Mouse (Mus musculus) megakaryocyte-erythroid progenitor cell, adult 5-6 weeks (primary cell): ENCODE results near the gene Tpsb2. TPM values are rescaled to one million over a fixed set of nuclear protein-coding genes. Genes with fewer than 3 reads are reported as not detected.
A peak's percentile ranks its signal among the peaks of the same experiment; 100 is the strongest.

Experiments
- ATAC-seq: replicated peaks from 2 replicates; pipeline ENCODE4 v1.8.0; 2016; ENCODE audit warnings: mild to moderate bottlenecking, inconsistent platforms; ENCODE audit not compliant: severe bottlenecking, poor library complexity, low FRiP score, low TSS enrichment
- total RNA-seq, 2 experiments: library from RNA; stranded (forward) in 1 of 2; stranded (reverse) in 1 of 2; fragments of 200-1000, 215-1000 nt in 1 of 2; fragments of >200 nt in 1 of 2; fragmentation: Nextera tagmentation in 1 of 2; gene quantifications; 2 replicates each; pipeline ENCODE4 v1.2.3; 2014 to 2017

Gene Tpsb2
- total RNA-seq (2014; fragmentation: Nextera tagmentation) (not detected in 2 replicates), total RNA-seq (2017) (not detected in 2 replicates)

DNA sequence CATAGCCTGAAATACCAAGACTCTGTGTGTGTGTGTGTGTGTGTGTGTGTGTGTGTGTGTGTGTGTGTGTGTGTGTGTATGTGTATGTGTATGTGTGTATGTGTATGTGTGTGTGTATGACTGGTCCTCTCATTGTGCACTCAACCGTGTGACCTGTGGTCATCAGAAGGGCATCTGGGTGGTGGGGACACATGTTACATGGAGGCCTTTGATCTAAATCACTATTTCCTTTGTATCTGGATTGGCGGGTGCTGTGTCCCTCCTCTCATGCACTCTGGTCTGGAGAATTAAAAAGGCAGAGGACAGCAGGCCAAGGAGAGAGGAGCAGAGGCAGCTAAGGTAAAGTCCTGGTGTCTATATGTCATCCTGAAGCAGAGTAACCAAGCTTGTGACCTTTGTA lies at the start of gene Tpsb2:
TSS of gene Tpsb2 (plus strand) at position 301 of the 400 bp plus-strand sequence.
- ATAC-seq = no peak

DNA sequence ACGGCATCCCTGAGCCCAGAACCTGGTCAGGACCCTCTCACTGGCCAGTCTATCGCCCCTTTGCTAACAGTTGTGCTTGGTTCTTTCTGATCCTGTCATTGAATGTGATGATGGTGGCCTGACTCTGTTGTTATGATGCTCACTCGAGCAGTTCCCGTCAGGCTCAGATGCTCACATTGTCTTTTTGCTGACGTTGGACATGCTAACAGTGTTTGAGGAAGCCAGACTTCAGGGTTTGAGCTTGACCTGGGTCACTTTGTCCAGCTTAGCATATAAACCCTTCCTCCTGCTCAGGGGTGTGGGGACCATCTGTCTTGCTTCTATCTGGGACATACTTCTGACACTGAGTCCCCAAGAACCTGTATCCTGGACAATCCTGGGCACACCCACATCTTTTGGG lies 47.8 kb upstream of the Tpsb2 start, which contains the start of gene Prss29:
TSS of gene Prss29 (plus strand) at position 301 of the 400 bp plus-strand sequence.
- no peak for ATAC-seq

DNA sequence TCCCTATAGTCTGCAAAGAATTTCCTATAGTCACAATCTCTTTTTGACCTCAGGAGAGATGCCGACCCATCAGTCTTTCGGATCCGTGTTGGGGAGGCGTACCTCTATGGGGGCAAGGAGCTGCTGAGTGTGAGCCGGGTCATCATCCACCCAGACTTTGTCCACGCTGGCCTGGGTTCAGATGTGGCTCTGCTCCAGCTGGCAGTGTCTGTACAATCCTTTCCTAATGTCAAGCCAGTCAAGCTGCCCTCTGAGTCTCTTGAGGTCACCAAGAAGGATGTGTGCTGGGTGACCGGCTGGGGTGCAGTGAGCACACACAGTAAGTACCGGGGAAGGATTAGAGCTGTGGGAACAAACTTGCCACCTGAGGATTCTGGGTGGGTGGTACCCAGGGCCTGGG lies 45.3 kb upstream of the Tpsb2 start:
- ATAC-seq = no peak

DNA sequence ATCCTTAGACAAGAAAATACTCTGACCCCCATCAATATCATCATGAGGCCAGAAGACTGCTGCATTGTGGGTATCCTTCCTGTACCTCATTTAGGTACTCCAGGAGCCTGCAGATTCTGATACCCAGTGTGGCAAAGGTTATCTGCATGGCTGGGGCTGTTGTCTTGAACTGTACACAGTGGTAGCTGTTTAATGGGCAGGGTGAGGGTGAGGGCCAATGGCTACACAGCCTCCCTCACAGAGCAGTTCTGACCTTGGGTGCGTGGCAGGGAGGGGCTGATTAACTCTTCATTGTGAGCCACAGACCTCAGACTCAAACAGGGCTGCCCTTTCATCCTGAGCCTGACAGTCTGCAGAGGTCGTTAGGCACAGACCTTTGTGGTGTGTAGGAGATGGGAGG lies 43.2 kb upstream of the Tpsb2 start:
- ATAC-seq = no peak

DNA sequence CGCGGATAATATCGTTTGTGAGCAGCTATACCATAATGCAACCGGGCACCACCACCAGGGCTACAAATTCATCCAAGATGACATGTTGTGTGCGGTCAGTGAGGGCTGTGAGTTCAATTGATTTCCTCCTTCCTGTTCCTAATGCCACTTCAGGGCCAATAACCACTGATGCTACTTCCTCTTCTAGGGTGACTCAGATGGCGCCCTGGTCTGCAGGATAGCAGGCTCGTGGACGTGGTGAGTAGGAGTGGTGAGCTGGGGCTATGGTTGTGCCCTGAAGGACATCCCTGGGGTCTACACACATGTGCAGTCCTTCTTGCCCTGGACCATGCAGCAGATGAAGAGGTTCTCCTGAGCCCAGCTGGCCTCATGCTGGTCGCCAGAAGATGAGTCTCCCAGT lies 33.8 kb upstream of the Tpsb2 start:
- no peak for ATAC-seq

DNA sequence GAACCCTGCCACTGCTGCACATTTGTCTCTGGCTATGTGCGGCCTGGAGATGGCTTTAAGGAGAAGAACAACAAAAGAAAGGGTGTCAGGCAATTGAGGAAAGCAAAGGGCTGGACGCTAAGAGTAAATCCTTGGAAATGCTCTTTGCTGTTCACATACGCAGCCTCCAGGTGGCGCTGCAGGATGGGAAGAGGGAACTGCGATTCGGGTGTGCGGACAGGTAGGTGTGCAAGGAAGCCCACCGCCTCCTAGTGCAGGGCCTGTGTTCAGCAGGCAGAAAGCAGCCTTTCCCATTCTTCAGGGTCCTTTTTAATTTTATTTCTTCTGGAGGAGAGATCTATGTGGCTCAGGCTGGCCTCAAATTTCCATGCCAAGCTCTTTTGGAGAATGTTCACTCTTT lies 32.2 kb upstream of the Tpsb2 start:
- ATAC-seq = peak; percentile 68

DNA sequence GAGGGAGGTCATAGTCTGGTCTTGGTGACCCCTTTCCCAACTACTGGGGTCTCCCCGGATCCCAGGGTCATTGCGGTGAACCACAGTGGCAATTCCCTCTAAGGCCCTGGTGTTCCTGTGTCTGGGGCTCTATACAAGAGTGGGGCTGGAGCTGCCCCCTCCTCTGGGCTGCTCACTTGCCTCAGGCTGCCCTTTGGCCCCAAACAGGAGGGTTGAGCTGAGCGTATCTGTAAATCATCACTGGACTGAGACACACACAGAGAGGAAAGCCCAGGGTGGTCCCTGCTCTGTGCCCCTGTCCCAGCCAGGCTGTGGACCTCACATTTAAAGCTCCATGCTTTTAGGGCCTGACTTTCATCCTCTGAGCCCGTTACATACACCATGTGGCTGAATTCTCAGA lies 27.9 kb upstream of the Tpsb2 start:
- ATAC-seq = no peak

DNA sequence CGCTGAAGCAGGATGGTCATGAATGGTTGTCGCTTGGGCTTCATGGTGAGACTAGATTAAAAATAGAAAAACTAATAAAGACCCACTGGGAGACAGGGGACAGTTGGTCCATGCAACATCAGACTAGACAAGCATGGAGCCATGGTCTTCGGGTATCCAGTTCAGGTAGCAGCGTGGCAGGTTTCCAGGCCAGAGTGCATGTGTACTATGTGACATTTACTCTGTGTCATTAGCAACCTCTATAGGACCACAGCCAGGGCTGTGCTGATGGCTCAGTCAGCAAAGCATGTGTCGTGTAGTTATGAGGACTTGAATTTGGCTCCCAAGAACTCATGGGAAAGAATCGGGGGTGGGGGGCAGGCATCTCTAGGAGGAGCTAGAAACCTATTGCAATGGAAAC lies 26.1 kb upstream of the Tpsb2 start:
- ATAC-seq = no peak

DNA sequence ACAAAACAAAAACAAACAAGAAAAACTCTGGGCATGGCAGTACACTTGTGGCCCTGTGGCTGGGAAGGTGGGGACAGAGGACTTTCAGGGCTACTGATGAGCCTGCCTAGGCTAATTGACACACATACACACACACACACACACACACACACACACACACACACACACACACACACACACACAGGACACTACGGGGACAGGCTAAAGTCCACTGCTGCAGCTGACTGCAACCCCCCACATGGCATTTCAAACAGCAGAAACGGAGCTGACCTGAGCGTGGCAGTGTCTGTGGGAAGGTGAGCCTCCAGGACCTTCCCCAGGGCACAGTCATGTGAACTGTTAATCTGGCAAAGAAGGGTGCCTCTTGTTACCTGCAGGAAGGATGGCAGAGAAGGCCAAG lies 24.6 kb upstream of the Tpsb2 start:
- no peak for ATAC-seq

DNA sequence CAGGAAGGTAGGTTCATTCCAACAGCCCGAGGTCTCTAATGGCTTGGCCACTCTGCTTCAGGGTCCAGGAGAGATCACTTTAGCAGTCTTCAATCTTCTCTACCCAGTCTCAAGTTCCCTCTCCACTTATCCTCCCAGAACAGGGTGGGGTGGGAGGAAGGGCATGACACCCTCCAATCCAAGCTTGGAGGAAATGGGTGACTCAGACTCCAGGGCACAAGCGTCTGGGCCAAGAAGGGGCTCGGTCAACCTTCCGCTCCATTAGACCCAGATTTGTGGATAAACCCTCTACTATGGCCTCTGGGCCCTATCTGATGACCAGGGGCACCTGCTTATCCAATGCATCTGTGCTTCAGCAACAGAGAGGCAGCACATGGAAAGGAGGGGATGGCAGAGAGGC lies 20.6 kb upstream of the Tpsb2 start, which contains the start of gene Tpsab1:
TSS of gene Tpsab1 (minus strand) at position 101 of the 400 bp plus-strand sequence.
- ATAC-seq = no peak

DNA sequence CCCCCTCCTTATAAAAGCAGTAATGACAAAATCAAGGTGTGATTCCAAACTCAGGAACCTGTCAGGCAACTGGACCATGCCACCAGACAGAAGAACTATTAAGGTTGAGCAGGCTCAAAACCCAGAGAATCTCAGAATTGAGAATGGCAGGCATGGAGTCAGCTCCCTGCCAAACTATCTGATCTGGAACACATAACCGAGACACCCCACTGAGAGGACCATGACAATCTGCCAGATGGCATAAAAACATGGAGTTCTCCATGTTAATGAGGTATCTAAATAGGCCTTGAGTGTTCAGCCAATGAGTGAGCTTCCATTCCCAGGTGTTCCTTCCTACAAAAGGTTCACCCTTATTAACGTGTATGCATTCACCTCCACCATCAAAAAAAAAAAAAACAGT lies 4.8 kb upstream of the Tpsb2 start:
- no peak for ATAC-seq

DNA sequence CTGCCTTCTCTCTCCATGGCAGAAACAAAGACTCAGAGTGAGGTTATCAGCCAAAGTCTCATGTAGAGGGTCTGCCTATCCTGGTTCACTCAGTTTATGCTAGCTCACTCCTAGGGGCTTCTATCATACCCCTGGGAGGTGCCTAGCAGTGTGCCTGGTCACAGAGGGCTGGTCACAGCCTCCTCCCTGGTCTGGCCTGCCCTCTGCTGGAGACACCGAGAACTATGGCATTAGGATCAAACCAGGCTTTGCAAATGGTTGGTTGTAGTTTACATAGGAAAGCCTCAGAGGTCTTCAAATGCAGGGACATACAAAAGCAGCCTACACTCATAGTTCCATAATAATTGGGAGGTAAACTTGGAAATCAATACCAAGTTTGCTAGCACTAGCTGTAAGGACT lies 2.4 kb upstream of the Tpsb2 start:
- peak; percentile 80 for ATAC-seq

DNA sequence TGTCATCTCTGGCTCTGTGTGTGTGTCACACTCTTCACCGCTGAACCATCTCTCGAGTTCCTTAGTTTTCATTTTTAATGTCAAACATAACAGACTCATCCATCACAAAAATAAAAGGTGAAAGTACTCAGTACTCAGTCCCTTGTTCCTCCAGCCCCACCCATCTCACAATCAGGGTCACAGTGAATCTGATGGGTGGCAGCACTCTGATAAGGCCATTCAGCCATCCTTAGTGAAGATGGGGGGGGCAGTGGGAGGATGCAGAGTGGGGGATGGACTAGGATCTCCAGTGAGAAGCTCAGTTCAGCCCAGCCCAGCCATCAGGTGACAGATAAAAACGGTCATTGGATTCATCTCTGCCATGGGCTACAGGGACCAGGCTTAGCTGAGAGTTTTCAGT lies 2.9 kb downstream of the Tpsb2 start, which contains the start of gene Tpsg1:
TSS of gene Tpsg1 (plus strand) at position 301 of the 400 bp plus-strand sequence.
- no peak for ATAC-seq

DNA sequence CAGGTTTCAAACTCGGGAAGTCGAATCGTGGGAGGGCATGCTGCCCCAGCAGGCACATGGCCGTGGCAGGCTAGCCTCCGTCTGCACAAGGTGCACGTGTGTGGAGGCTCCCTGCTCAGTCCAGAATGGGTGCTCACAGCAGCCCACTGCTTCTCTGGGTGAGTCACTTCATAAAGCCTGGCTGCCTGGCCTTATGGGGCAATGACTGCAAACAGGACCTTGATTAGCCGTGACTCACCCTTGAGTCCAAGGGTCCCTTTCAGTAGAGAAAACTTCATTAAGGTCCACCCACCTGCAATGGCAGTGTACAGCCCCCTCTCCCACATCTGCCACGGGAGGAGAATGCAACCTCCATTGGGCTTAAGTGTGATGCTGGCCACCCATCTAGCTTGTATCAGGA lies 6.4 kb downstream of the Tpsb2 start:
- ATAC-seq = no peak

DNA sequence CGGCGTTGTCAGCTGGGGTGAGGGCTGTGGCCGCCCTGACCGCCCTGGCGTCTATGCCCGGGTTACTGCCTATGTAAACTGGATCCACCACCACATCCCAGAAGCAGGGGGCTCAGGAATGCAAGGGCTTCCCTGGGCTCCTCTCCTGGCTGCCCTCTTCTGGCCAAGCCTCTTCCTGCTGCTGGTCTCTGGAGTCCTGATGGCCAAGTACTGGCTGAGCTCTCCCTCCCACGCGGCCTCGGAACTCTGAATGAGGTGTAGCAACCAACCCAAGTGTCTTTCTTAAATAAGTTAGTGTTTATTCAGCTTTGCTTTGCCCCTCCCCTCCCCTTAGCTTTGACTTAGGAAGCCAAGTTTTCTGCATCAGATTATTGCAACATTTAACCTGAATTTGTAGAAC lies 7.9 kb downstream of the Tpsb2 start:
- no peak for ATAC-seq

DNA sequence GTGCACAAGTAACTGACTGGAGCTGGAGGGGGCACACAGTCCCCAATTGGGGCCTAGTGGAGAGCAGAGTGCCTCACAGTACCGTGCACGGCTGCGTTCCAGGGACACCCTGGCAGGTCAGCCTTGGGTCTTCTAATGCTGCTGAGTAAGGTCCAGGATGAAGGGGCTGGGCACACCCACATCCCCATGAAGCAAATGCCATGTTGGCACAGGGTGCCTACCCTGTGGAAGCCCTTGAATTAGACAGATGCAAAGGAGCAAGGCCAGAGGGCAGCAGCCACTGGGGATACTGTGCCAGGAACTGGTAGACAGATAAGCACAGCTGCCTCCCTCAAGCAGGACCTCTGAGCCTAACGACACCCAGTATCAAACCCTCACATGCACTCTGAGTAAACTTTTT lies 28.4 kb downstream of the Tpsb2 start:
- ATAC-seq = 0 out of 2 replicates have a peak, but pooled peaks have one; percentile 34

DNA sequence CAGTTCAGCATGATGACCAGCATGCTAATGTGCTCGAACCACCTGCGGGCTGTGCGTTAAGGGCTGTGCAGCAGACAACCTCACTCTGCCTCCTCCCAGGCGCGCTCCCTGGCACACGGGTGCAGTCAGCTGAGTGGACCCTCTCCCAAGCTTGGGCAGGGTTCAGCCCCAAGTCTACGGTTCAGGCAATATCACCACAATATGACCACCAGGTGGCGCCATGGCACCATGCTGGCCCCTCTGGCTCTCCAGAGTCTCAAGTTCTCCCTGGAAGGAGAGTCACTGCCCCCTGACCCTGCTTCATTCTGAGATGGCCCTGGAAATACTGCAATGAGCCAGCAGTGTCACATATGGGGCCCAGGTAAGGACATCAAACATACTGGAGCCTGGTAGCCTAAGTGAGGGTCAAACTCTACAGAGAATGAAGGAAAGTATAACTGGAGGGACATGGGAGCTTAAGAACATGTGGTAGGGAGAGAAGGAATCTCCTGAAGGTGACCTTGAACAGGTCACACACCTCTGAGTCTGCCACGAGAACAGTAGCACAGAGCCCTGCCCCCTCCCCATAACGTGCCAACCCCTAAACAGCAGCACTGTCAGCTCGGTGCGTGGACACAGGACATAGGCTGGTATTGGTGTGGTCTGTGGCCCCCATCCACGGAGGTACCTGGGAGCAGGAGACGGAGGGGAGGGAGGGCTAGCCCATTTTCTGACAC lies 31.9 kb downstream of the Tpsb2 start:
- ATAC-seq = peak; percentile 58

DNA sequence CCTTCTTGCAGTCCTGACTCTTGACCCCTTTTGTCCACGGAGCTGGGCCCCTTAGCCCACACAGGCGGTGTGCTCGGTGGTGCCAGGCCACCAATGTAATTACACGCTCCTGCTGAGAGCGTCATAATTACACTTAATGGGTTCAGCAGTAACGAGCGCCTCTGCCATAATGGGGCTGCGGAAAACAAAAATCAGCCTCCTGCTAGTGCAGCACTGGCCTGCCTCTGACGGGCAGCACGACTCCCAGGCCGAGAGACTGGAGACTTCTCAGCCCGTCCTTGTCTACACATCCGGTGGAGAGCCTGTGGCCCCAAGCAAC lies 32.4 kb downstream of the Tpsb2 start:
- no peak for ATAC-seq

DNA sequence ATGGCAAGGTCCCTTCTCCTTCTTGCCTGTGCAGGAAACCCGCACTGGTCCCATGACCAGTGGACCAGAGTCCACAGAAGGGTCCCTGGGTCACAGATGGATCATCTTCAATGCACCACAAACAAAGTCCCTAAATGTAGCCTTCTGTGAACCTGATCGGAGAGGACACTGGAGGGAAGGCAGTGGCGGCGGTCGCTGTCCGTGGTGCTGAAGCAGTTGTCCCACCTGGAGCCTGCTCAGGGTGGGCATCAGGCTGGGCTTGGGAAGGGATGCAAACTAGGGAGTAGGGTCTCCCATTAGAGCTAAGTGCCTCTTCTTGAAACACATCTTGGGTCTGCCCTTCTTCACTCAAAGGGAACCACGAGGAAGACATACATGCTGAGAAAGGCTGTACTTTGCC lies 34.3 kb downstream of the Tpsb2 start:
- ATAC-seq = 0 out of 2 replicates have a peak, but pooled peaks have one; percentile 43

DNA sequence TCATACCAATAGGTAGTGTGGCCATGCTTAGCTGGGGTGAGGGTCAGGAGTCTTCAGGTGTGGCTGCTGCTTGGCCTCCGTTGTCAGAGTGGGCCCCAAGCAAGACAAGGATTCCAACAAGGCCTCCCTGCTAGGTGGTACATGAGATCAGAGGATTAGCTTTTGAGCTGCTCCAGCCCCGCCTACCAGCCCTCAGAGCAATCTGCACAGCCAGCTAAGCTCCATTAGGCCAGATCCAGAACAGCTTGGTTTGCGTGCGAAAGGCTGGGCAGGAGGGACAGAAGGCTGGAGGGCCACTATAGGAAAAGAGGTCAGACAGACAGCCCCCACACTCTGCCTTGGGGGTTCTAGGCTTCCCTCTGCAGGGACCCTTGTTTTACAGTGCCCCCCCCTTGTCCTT lies 35.4 kb downstream of the Tpsb2 start:
- ATAC-seq = no peak

DNA sequence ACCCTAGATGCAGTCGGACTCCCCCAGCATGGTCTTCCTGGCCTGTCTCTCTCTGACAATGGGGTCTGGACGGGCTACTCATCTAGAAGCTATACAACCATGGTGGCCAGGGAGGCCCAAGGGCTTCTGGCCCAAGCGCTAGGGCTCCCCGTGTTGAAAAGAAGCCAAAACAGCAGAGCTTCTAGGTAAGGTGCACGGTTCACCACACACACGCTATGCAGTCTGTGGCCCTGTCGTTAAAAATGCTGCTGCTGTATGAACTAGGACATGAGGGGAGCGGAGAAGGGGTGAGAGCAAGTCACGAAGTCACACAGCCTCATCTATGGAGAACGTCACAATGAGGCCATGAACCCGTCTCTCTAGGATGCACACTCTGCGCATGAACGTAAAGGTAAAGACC lies 36.1 kb downstream of the Tpsb2 start:
- no peak for ATAC-seq

DNA sequence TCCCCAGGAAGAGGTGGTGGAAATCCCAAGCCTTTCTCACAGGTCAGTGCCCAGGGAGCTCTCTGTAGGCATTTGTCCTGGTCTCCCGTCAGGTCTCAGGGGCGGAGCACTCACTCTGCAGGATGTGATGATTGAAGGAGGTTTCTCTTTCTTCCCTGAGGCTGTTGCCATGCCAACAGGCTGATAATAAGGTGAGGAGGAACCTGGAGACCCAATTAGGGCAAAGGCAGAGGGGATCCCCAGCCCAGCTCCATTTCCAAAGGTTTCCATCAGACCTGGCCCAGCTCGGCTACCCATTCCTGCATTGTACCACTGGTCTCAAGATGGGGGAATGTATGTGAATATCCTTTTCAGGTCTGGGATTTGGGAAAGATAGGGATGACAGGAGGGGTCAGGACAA lies 38.1 kb downstream of the Tpsb2 start:
- no peak for ATAC-seq
